In the genomic region with DNA sequence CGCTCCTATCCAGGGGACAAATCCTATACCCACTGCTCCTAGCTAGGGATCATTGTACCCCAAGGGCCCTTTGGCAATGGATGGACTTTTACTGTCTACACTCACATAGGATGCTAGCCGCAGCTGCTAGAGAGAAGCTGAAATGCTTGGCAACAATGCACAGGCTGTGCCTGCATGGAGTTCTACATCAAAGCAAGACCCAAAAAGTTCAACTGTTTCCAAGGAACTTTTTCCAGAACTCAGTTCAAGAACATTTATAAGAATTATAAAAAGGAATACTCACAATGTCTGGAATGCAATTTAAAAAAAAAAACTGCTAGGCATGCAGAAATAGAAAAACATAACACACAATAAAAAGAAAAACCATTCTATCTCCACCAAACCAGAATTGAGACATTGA, we compare ENCODE assay signal across 26 mouse cellular contexts.
DNase-seq lines count a peak whose midpoint lies in the region; ATAC-seq and TF ChIP-seq lines count a peak whose summit lies in the region.
"Had no signal": no experiment of that assay in that cellular context is flagged by ENCODE, and none has a peak within 500 bp of the region (broad histone marks: within the 10 kb centered on the region; RNA-seq: fewer than 3 reads in every experiment).

No protein-coding gene starts in this region.

- no peaks in the 10 kb centered on the region for H3K9me3 ChIP-seq in kidney, embryonic 15.5 days (replicated peaks)
- no peaks in the 10 kb centered on the region for H3K9me3 ChIP-seq in lung, embryonic 15.5 days
- H3K9me3 ChIP-seq in lung, postnatal 0 days (ENCODE audit: low read length) = no peaks in the 10 kb centered on the region
- H3K9me3 ChIP-seq in stomach, postnatal 0 days (ENCODE audit: control insufficient read depth, low read length) = no peaks in the 10 kb centered on the region
- H3K9me3 ChIP-seq: embryonic facial prominence, embryonic 15.5 days; forebrain, embryonic 15.5 days; heart, embryonic 13.5 days; neural tube, embryonic 13.5 days had no signal

- no peak overlapping the region for H3K4me3 ChIP-seq in kidney, embryonic 15.5 days (replicated peaks)
- no peak overlapping the region for H3K4me3 ChIP-seq in lung, embryonic 15.5 days
- H3K4me3 ChIP-seq in lung, postnatal 0 days (ENCODE audit: low read depth, low read length) = no peak overlapping the region
- H3K4me3 ChIP-seq in stomach, postnatal 0 days (ENCODE audit: low read depth, low read length) = no peak overlapping the region
- H3K4me3 ChIP-seq: embryonic facial prominence, embryonic 15.5 days; forebrain, embryonic 15.5 days; heart, embryonic 13.5 days; megakaryocyte, embryonic 14.5 days; myocyte; neural tube, embryonic 13.5 days had no signal

- no peak for ATAC-seq in kidney, embryonic 15.5 days (replicated peaks; ENCODE audit: low FRiP score)
- ATAC-seq in lung, embryonic 15.5 days (ENCODE audit: borderline replicate concordance, extremely low read depth, low FRiP score, low TSS enrichment) = peak; percentile 55; the same call in 1 of the 2 replicates
- peak; percentile 37 for ATAC-seq in lung, postnatal 0 days
- no peak for ATAC-seq in stomach, postnatal 0 days (ENCODE audit: low FRiP score, low TSS enrichment)
- ATAC-seq: forebrain, embryonic 15.5 days; hindbrain, postnatal 0 days; intestine, embryonic 16.5 days had no signal

- H3K4me2 ChIP-seq in kidney, embryonic 15.5 days = no peak overlapping the region
- no peak overlapping the region for H3K4me2 ChIP-seq in lung, embryonic 15.5 days
- no peak overlapping the region for H3K4me2 ChIP-seq in lung, postnatal 0 days (replicated peaks; ENCODE audit: low read depth, low read length)
- no peak overlapping the region for H3K4me2 ChIP-seq in stomach, postnatal 0 days (replicated peaks; ENCODE audit: low read depth)
- H3K4me2 ChIP-seq: embryonic facial prominence, embryonic 15.5 days; forebrain, embryonic 15.5 days; heart, embryonic 13.5 days; neural tube, embryonic 13.5 days had no signal

- H3K27ac ChIP-seq in kidney, embryonic 15.5 days = 0 out of 2 replicates have a peak overlapping the region, but pooled peaks have one; percentile 37
- H3K27ac ChIP-seq in lung, embryonic 15.5 days = peak overlapping the region; percentile 37; the same call in 1 of the 2 replicates
- no peak overlapping the region for H3K27ac ChIP-seq in lung, postnatal 0 days (ENCODE audit: low read length)
- H3K27ac ChIP-seq in stomach, postnatal 0 days (replicated peaks) = 0 out of 2 replicates have a peak overlapping the region, but pooled peaks have one; percentile 13
- H3K27ac ChIP-seq: forebrain, embryonic 15.5 days; heart, embryonic 13.5 days; hindbrain, postnatal 0 days; neural tube, embryonic 13.5 days had no signal

- H3K36me3 ChIP-seq in kidney, embryonic 15.5 days = no peaks in the 10 kb centered on the region
- H3K36me3 ChIP-seq in lung, embryonic 15.5 days = no peaks in the 10 kb centered on the region
- no peaks in the 10 kb centered on the region for H3K36me3 ChIP-seq in lung, postnatal 0 days (ENCODE audit: insufficient read depth, low read length)
- H3K36me3 ChIP-seq in stomach, postnatal 0 days (ENCODE audit: control insufficient read depth, insufficient read depth, low read length) = no peaks in the 10 kb centered on the region
- H3K36me3 ChIP-seq: embryonic facial prominence, embryonic 15.5 days; forebrain, embryonic 15.5 days; G1E; heart, embryonic 13.5 days; neural tube, embryonic 13.5 days had no signal

- no peak overlapping the region for H3K9ac ChIP-seq in kidney, embryonic 15.5 days
- no peak overlapping the region for H3K9ac ChIP-seq in lung, embryonic 15.5 days
- H3K9ac ChIP-seq in lung, postnatal 0 days (replicated peaks; ENCODE audit: low read depth) = no peak overlapping the region
- no peak overlapping the region for H3K9ac ChIP-seq in stomach, postnatal 0 days (ENCODE audit: low read length)
- H3K9ac ChIP-seq: embryonic facial prominence, embryonic 15.5 days; forebrain, embryonic 15.5 days; heart, embryonic 13.5 days; neural tube, embryonic 13.5 days had no signal

- no peak for TF ChIP-seq CTCF in lung, postnatal 0 days (IDR thresholded peaks at IDR 0.05)
- TF ChIP-seq CTCF in stomach, postnatal 0 days (IDR thresholded peaks at IDR 0.05; ENCODE audit: low read depth) = no peak

- no peaks in the 10 kb centered on the region for H3K27me3 ChIP-seq in kidney, embryonic 15.5 days
- no peaks in the 10 kb centered on the region for H3K27me3 ChIP-seq in lung, embryonic 15.5 days
- H3K27me3 ChIP-seq in lung, postnatal 0 days (replicated peaks; ENCODE audit: insufficient read depth, low read length) = no peaks in the 10 kb centered on the region
- H3K27me3 ChIP-seq in stomach, postnatal 0 days (ENCODE audit: control insufficient read depth, insufficient read depth, low read length) = no peaks in the 10 kb centered on the region
- H3K27me3 ChIP-seq: CH12.LX; embryonic facial prominence, embryonic 15.5 days; forebrain, embryonic 15.5 days; heart, embryonic 13.5 days; megakaryocyte, embryonic 14.5 days; neural tube, embryonic 13.5 days had no signal

- no peak for TF ChIP-seq EP300 in lung, postnatal 0 days (IDR thresholded peaks at IDR 0.05)
- TF ChIP-seq EP300 in stomach, postnatal 0 days (optimal IDR thresholded peaks at IDR 0.05) = no peak

- WGBS in kidney, embryonic 15.5 days = 97% methylated on average over 2 of the region's 2 CpGs
- WGBS in lung, embryonic 15.5 days = 80% methylated on average over 2 of the region's 2 CpGs
- WGBS in lung, postnatal 0 days = 70% methylated on average over 2 of the region's 2 CpGs
- 53% methylated on average over 2 of the region's 2 CpGs for WGBS in stomach, postnatal 0 days

- no peak for DNase-seq in kidney, adult 9 months
- DNase-seq in lung, adult 18-20 months = no peak
- DNase-seq in lung, postnatal 0 days (ENCODE audit: low spot score) = peak; percentile 73
- DNase-seq in stomach, postnatal 0 days (ENCODE audit: low spot score) = no peak
- no peak for DNase-seq in cerebellum, adult 11 months
- DNase-seq: adrenal gland, adult 2 months; B cell, adult 2 months; cerebellum, adult 11-12 months; cerebellum, postnatal 10 days; heart, adult 18-20 months; heart, postnatal 14 days; layer of hippocampus, adult 9-11 months; midbrain, embryonic 14.5 days; thymus, postnatal 36 days had no signal

- no peaks in the 10 kb centered on the region for H3K4me1 ChIP-seq in kidney, embryonic 15.5 days
- H3K4me1 ChIP-seq in lung, embryonic 15.5 days = peaks cover 3% of the 10 kb centered on the region; the same call in 1 of the 2 replicates
- H3K4me1 ChIP-seq in lung, postnatal 0 days (ENCODE audit: insufficient read depth, low read depth, low read length) = peaks cover 2% of the 10 kb centered on the region
- no peaks in the 10 kb centered on the region for H3K4me1 ChIP-seq in stomach, postnatal 0 days (replicated peaks; ENCODE audit: control insufficient read depth, insufficient read depth)
- H3K4me1 ChIP-seq: embryonic facial prominence, embryonic 15.5 days; forebrain, embryonic 15.5 days; heart, embryonic 13.5 days; neural tube, embryonic 13.5 days had no signal

Comparison
In these comparisons a context has a peak if more than half of its experiments do, and no peak if none do; other contexts are left out.
1. ATAC-seq: peak in lung, embryonic 15.5 days (single experiment) and lung, postnatal 0 days (single experiment); none in kidney, embryonic 15.5 days (single experiment) and stomach, postnatal 0 days (single experiment).